Mouse (Mus musculus): ENCODE measurements around the gene Gm4981.
A peak's percentile ranks its signal among the peaks of the same experiment; 100 is the strongest.
"Not testable (repeated sequence)": the region's sequence is repeated elsewhere in the genome, so short reads cannot be mapped to it uniquely, and the experiment has no call there.

Gene Gm4981

GRCm38 (mm10) chr10:58236613-58237012, at the start of gene Gm4981:
TSS of gene Gm4981 (minus strand) at chr10:58236701.
- DNase-seq, result no peak

GRCm38 (mm10) chr10:58282238-58282637, 45.7 kb upstream of the Gm4981 start:
- DNase-seq, result no peak

GRCm38 (mm10) chr10:58258466-58258865, 22.0 kb upstream of the Gm4981 start:
- no peak for DNase-seq

GRCm38 (mm10) chr10:58255954-58256353, 19.5 kb upstream of the Gm4981 start:
- peak; percentile 41 for DNase-seq

- peak; percentile 95 for DNase-seq
These were observed 18.9 kb upstream of the Gm4981 start, which contains the start of gene Gcc2 for GRCm38 (mm10) chr10:58255213-58255892. TSS of gene Gcc2 (plus strand) at chr10:58255497.

- DNase-seq, result no peak
These were observed 18.2 kb upstream of the Gm4981 start for GRCm38 (mm10) chr10:58254635-58255175.

- no peak for DNase-seq
These were observed 13.0 kb upstream of the Gm4981 start for GRCm38 (mm10) chr10:58249535-58249934.

- DNase-seq, result peak; percentile 54
These were observed 2.7 kb upstream of the Gm4981 start for GRCm38 (mm10) chr10:58238984-58239740.

- DNase-seq, result not testable (repeated sequence)
These were observed 1.5 kb downstream of the Gm4981 start for GRCm38 (mm10) chr10:58234985-58235384.

GRCm38 (mm10) chr10:58233740-58234121, 2.8 kb downstream of the Gm4981 start:
- DNase-seq, result not testable (repeated sequence)

- DNase-seq, result not testable (repeated sequence)
These were observed 3.3 kb downstream of the Gm4981 start for GRCm38 (mm10) chr10:58233054-58233739.

- DNase-seq, result not testable (repeated sequence)
These were observed 3.9 kb downstream of the Gm4981 start, which contains the start of gene Duxf3 for GRCm38 (mm10) chr10:58232641-58232969. TSS of gene Duxf3 (minus strand) at chr10:58232675.

GRCm38 (mm10) chr10:58231779-58232640, 4.5 kb downstream of the Gm4981 start:
- peak; percentile 69 for DNase-seq

GRCm38 (mm10) chr10:58231088-58231487, 5.4 kb downstream of the Gm4981 start:
- DNase-seq, result not testable (repeated sequence)

- not testable (repeated sequence) for DNase-seq
These were observed 6.5 kb downstream of the Gm4981 start for GRCm38 (mm10) chr10:58230021-58230420.

GRCm38 (mm10) chr10:58227798-58228197, 8.7 kb downstream of the Gm4981 start:
- not testable (repeated sequence) for DNase-seq

- DNase-seq, result not testable (repeated sequence)
These were observed 10.1 kb downstream of the Gm4981 start for GRCm38 (mm10) chr10:58226357-58226756.

- not testable (repeated sequence) for DNase-seq
These were observed 11.4 kb downstream of the Gm4981 start, which contains the start of gene AW822073 for GRCm38 (mm10) chr10:58224827-58225785. TSS of gene AW822073 (minus strand) at chr10:58224930.

GRCm38 (mm10) chr10:58223972-58224805, 12.3 kb downstream of the Gm4981 start:
- peak; percentile 53 for DNase-seq

- not testable (repeated sequence) for DNase-seq
These were observed 13.3 kb downstream of the Gm4981 start for GRCm38 (mm10) chr10:58223161-58223560.
